Mouse (Mus musculus) adrenal gland, postnatal 14 days (tissue): ENCODE data around the gene Rfesd. TPM values are rescaled to one million over a fixed set of nuclear protein-coding genes. Genes with fewer than 3 reads are reported as not detected.

Experiments
- DNase-seq: peaks from one replicate; pipeline ENCODE4 v3.0.0; 2021; ENCODE audit warnings: mixed read lengths
- long read RNA-seq, 2 experiments: library from polyadenylated mRNA; stranded (forward); transcript quantifications; one replicate each; pipeline ENCODE4 v2.0.0; 2021
- total RNA-seq: library from RNA; stranded (reverse); gene quantifications from 2 replicates; pipeline ENCODE4 v1.2.3, GENCODE M21; 2021

Rfesd gene
- total RNA-seq = 17.3 and 19.1 TPM in 2 replicates
- long read RNA-seq, experiment 1, transcript Rfesd-201 (4 exons, 2,807 nt) = major isoform, 8 of 18 reads
- long read RNA-seq, experiment 1, partial matches to known transcripts = 0 of 18 reads
- long read RNA-seq, experiment 1, other reads (novel, unspliced or antisense) = 2 of 18 reads
- long read RNA-seq, experiment 2, partial matches to known transcripts = 0 of 8 reads
- long read RNA-seq, experiment 2, other reads (novel, unspliced or antisense) = 0 of 8 reads

GRCm38 (mm10) chr13:76017974-76018843 lies at the start of gene Rfesd:
TSS of gene Rfesd (minus strand) at chr13:76018719.
- DNase-seq = peak; percentile 99

- peak; percentile 7 for DNase-seq
Observed at GRCm38 (mm10) chr13:76064363-76064945, 45.9 kb upstream of the Rfesd start.

GRCm38 (mm10) chr13:76063548-76063947 lies 45.0 kb upstream of the Rfesd start:
- DNase-seq = no peak

GRCm38 (mm10) chr13:76062569-76062968 lies 44.0 kb upstream of the Rfesd start:
- no peak for DNase-seq

GRCm38 (mm10) chr13:76062126-76062525 lies 43.6 kb upstream of the Rfesd start:
- no peak for DNase-seq

- DNase-seq = no peak
Observed at GRCm38 (mm10) chr13:76059591-76059990, 41.1 kb upstream of the Rfesd start.

- DNase-seq = no peak
Observed at GRCm38 (mm10) chr13:76057267-76058069, 38.9 kb upstream of the Rfesd start.

GRCm38 (mm10) chr13:76056896-76057266 lies 38.4 kb upstream of the Rfesd start, which contains the start of gene Gpr150:
TSS of gene Gpr150 (minus strand) at chr13:76056996.
- no peak for DNase-seq

- DNase-seq = peak; percentile 74
Observed at GRCm38 (mm10) chr13:76056261-76056724, 37.8 kb upstream of the Rfesd start.

GRCm38 (mm10) chr13:76055391-76056232 lies 37.1 kb upstream of the Rfesd start:
- peak; percentile 26 for DNase-seq

GRCm38 (mm10) chr13:76044971-76045370 lies 26.5 kb upstream of the Rfesd start:
- DNase-seq = no peak

GRCm38 (mm10) chr13:76042455-76042854 lies 23.9 kb upstream of the Rfesd start:
- DNase-seq = no peak

GRCm38 (mm10) chr13:76024588-76024987 lies 6.1 kb upstream of the Rfesd start:
- peak; percentile 15 for DNase-seq

- no peak for DNase-seq
Observed at GRCm38 (mm10) chr13:76021782-76022181, 3.3 kb upstream of the Rfesd start.

GRCm38 (mm10) chr13:76018844-76019400 lies 403 bp upstream of the Rfesd start:
- DNase-seq = peak; percentile 11

GRCm38 (mm10) chr13:76017465-76017864 lies 1.1 kb downstream of the Rfesd start:
- peak; percentile 6 for DNase-seq

GRCm38 (mm10) chr13:76014511-76014910 lies 4.0 kb downstream of the Rfesd start:
- no peak for DNase-seq

GRCm38 (mm10) chr13:76003272-76003671 lies 15.2 kb downstream of the Rfesd start:
- DNase-seq = no peak

GRCm38 (mm10) chr13:75992169-75993028 lies 26.1 kb downstream of the Rfesd start:
- peak; percentile 35 for DNase-seq

- no peak for DNase-seq
Observed at GRCm38 (mm10) chr13:75988096-75988495, 30.4 kb downstream of the Rfesd start.
